Mouse (Mus musculus) embryonic facial prominence, embryonic 13.5 days (tissue): ENCODE data around the gene Was. TPM values are rescaled to one million over a fixed set of nuclear protein-coding genes. Genes with fewer than 3 reads are reported as not detected.
"Not testable (repeated sequence)": the region's sequence is repeated elsewhere in the genome, so short reads cannot be mapped to it uniquely, and the experiment has no call there.

Experiments
- ATAC-seq: fragments of 200-750 bp; cut with Nextera tagmentation; 2 replicates; pipeline ENCODE4 v1.8.0; 2017; ENCODE audit warnings: low read depth; ENCODE audit not compliant: insufficient number of reproducible peaks, insufficient read depth, low FRiP score, low TSS enrichment
- H3K27ac ChIP-seq: fragments of 300-500 bp; sonication (generic); 2 replicates; pipeline ENCODE4 v1.5.1; 2015; ENCODE audit warnings: moderate library complexity, mild to moderate bottlenecking, inconsistent platforms
- H3K27me3 ChIP-seq: fragments of 300-500 bp; sonication (generic); 2 replicates; pipeline ENCODE4 v1.6.1; 2015; ENCODE audit warnings: mild to moderate bottlenecking, inconsistent platforms
- H3K36me3 ChIP-seq: fragments of 300-500 bp; sonication (generic); 2 replicates; pipeline ENCODE4 v1.6.1; 2015; ENCODE audit warnings: mild to moderate bottlenecking, inconsistent platforms
- H3K4me1 ChIP-seq: fragments of 300-500 bp; sonication (generic); 2 replicates; pipeline ENCODE4 v1.6.1; 2015; ENCODE audit warnings: inconsistent platforms
- H3K4me2 ChIP-seq: fragments of 300-500 bp; sonication (generic); 2 replicates; pipeline ENCODE4 v1.6.1; 2015; ENCODE audit warnings: moderate library complexity, mild to moderate bottlenecking, inconsistent platforms
- H3K4me3 ChIP-seq: fragments of 300-500 bp; sonication (generic); 2 replicates; pipeline ENCODE4 v1.5.1; 2015; ENCODE audit warnings: mild to moderate bottlenecking, inconsistent platforms
- H3K9ac ChIP-seq: fragments of 300-500 bp; sonication (generic); 2 replicates; pipeline ENCODE4 v1.6.1; 2015; ENCODE audit warnings: mild to moderate bottlenecking, inconsistent platforms
- H3K9me3 ChIP-seq: fragments of 300-500 bp; sonication (generic); 2 replicates; pipeline ENCODE4 v1.6.1; 2016; ENCODE audit warnings: inconsistent platforms
- WGBS: fragments of 180-500 bp; shearing (Covaris S2); methylation state at CpG from one replicate; pipeline ENCODE4 v1.1.7; 2015; ENCODE audit warnings: mixed read lengths; 5-methylcytosine and 5-hydroxymethylcytosine counted together
- polyA plus RNA-seq: library from polyadenylated mRNA; unstranded; fragments of >200 nt; fragmentation: Nextera tagmentation; extraction: Ambion mirVana; gene quantifications from 2 replicates; pipeline ENCODE4 v1.2.1, GENCODE M21; 2015

Was gene
- polyA plus RNA-seq, 1 experiment from 2014 or later: 0.41 TPM

DNA sequence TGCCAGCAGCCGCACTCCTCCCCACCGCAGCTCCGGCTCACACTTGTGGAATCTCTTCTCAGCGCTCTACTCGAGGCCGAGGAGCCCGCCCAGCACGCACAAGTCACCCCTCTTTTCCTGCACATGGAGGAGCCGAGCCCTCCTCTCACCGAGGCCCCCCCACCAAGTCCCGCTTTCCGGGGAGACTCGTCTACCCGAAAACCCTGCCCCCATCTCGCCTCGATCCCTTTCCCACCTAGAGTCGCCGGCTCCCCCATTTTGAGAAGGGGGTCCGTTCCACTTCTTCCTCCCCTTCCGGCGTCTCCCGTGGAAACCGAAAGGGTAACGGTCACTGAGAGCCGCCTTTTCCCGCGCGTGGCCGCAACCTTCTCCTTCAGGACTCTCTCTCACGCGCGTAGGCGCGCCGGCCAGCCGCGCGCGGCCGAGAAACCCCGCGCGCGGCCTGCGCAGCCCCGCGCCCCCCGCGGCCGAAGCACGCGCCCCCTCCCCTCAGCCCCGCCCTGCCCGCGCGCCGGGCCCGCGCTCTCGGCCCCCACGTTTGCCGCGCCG is 16.3 kb downstream of the Was start:
- Histone ChIP-seq H3K4me1 (peaks cover 4% of the 10 kb centered on the region; the same call in 1 of the 2 replicates), H3K9me3 (no peaks in the 10 kb centered on the region), H3K9ac (peak overlapping the region; percentile 77), H3K4me3 (peak overlapping the region; percentile 55), H3K4me2 (peak overlapping the region; percentile 57), H3K27ac (peak overlapping the region; percentile 91), H3K27me3 (no peaks in the 10 kb centered on the region), H3K36me3 (peaks cover 14% of the 10 kb centered on the region)
- WGBS: 27% methylated on average over 50 of the region's 64 CpGs
- peak; percentile 7; the same call in 1 of the 2 replicates for ATAC-seq

DNA sequence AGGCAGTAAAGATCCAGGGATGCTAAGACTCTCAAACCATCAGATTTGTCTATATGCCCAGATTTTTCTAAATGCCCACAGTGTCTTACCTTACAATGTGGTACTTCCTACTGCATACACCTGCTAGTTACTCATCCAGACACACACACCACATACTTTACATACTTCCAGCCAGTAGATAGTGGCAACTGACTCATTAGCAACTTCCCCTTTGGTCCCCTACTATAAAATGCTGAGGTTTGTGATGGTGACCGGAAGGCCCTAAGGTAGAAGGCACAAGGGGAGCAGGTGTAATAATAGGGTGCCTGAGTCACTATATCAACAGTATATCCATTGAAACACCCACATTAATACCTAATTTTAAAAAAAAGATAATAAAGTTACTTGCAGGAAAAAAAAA is 21.1 kb downstream of the Was start:
- WGBS: 100% methylated on average over 1 of the region's 1 CpGs
- Histone ChIP-seq H3K36me3 (peaks cover 47% of the 10 kb centered on the region), H3K4me3 (no peak overlapping the region), H3K27me3 (no peaks in the 10 kb centered on the region), H3K27ac (no peak overlapping the region), H3K4me1 (peaks cover 4% of the 10 kb centered on the region; the same call in 1 of the 2 replicates), H3K9ac (no peak overlapping the region), H3K4me2 (no peak overlapping the region), H3K9me3 (no peaks in the 10 kb centered on the region)
- no peak for ATAC-seq

DNA sequence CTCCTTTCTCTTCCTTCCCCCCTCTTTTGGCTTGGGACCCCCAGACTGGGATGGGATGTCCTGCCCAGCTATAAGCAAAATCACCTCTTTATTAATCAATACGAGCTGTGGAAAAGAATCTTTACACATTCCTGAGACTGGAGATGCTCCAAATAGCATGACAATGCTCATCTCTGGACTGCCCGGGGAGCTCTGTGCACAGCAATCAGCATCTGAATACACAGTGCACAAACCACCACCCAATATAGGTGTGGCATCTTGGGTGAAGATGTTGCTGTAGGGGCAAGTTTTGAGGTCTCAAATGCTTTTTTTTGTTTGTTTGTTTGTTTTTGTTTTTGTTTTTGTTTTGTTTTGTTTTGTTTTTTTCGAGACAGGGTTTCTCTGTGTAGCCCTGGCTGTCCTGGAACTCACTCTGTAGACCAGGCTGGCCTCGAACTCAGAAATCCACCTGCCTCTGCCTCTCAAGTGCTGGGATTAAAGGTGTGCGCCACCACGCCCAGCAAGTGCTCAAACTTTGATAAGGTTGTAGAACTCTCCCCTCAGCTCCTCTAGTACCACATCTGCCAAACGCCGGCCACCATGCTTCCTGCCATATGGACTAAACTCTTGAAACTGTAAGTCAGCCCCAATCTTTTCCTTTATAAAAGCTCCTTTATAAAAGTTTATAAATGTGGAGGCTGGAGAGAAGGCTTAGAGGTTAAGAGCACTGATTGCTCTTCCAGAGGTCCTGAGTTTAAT is 39.1 kb downstream of the Was start:
- not testable (repeated sequence) for H3K4me2 ChIP-seq, H3K4me3 ChIP-seq, H3K4me1 ChIP-seq, H3K27ac ChIP-seq, H3K9me3 ChIP-seq, H3K27me3 ChIP-seq, ATAC-seq, H3K9ac ChIP-seq, H3K36me3 ChIP-seq
- WGBS: 80% methylated on average over 8 of the region's 8 CpGs

- H3K27me3 ChIP-seq: no peaks in the 10 kb centered on the region
- no peaks in the 10 kb centered on the region for H3K36me3 ChIP-seq
- H3K27ac ChIP-seq: no peak overlapping the region
- WGBS: 71% methylated on average over 1 of the region's 1 CpGs
- no peak overlapping the region for H3K4me2 ChIP-seq
- H3K9ac ChIP-seq: no peak overlapping the region
- no peak for ATAC-seq
- no peaks in the 10 kb centered on the region for H3K9me3 ChIP-seq
- H3K4me1 ChIP-seq: no peaks in the 10 kb centered on the region
- no peak overlapping the region for H3K4me3 ChIP-seq
These were observed 57.3 kb downstream of the Was start for GRCm38 (mm10) chrX:8033009-8033408.

Other genes starting within 250 kb of the Was start
- gene Otud5, start 249.1 kb downstream of the Was start, polyA plus RNA-seq: 47.9 and 51.4 TPM in 2 replicates
- 4.4 and 5.9 TPM in 2 replicates for gene Pim2, start 212.2 kb downstream of the Was start, polyA plus RNA-seq
- 37.3 and 44.0 TPM in 2 replicates for gene Slc35a2, start 206.5 kb downstream of the Was start, polyA plus RNA-seq
- 155 and 156 TPM in 2 replicates for gene Pqbp1, start 191.2 kb downstream of the Was start, polyA plus RNA-seq
- gene Timm17b, start 191.1 kb downstream of the Was start, polyA plus RNA-seq: 150 and 173 TPM in 2 replicates
- not detected in 2 replicates for gene Gm10491, start 182.7 kb downstream of the Was start, polyA plus RNA-seq
- not detected in 2 replicates for gene Gm10490, start 181.0 kb downstream of the Was start, polyA plus RNA-seq
- gene Pcsk1n, start 170.7 kb downstream of the Was start, polyA plus RNA-seq: 2.0 and 3.1 TPM in 2 replicates
- gene Eras, start 161.9 kb downstream of the Was start, polyA plus RNA-seq: not detected in 2 replicates
- 41.8 TPM in 2 replicates for gene Hdac6, start 142.6 kb downstream of the Was start, polyA plus RNA-seq
- 1.6 and 2.0 TPM in 2 replicates for gene Gata1, start 112.4 kb downstream of the Was start, polyA plus RNA-seq
- gene Glod5, start 72.0 kb downstream of the Was start, polyA plus RNA-seq: not detected in 2 replicates
- gene Suv39h1, start 15.7 kb downstream of the Was start, polyA plus RNA-seq: 64.7 and 68.5 TPM in 2 replicates
- 23.2 and 27.2 TPM in 2 replicates for gene Wdr13, start 42.4 kb upstream of the Was start, polyA plus RNA-seq
- gene Rbm3, start 55.4 kb upstream of the Was start, polyA plus RNA-seq: 501 and 572 TPM in 2 replicates
- gene Tbc1d25, start 85.7 kb upstream of the Was start, polyA plus RNA-seq: 12.7 and 13.7 TPM in 2 replicates
- 36.2 and 39.3 TPM in 2 replicates for gene Ebp, start 103.0 kb upstream of the Was start, polyA plus RNA-seq
- gene Porcn, start 116.0 kb upstream of the Was start, polyA plus RNA-seq: 12.7 and 14.1 TPM in 2 replicates
- gene Ftsj1, start 161.9 kb upstream of the Was start, polyA plus RNA-seq: 41.7 and 47.2 TPM in 2 replicates
- 0.53 and 1.2 TPM in 2 replicates for gene Slc38a5, start 180.6 kb upstream of the Was start, polyA plus RNA-seq
- not detected in 2 replicates for gene Ssxb10, start 236.9 kb upstream of the Was start, polyA plus RNA-seq